Mouse (Mus musculus) natural killer cell, adult 2 months (primary cell): ENCODE data around the gene Cntnap5a.
"Not testable (repeated sequence)": the region's sequence is repeated elsewhere in the genome, so short reads cannot be mapped to it uniquely, and the experiment has no call there.

ENCODE experiments used
- DNase-seq, 2 experiments: peaks; one replicate each; pipeline ENCODE4 v3.0.0; 2022; ENCODE audit warnings: low spot score in 2 of 2

Cntnap5a gene

DNA sequence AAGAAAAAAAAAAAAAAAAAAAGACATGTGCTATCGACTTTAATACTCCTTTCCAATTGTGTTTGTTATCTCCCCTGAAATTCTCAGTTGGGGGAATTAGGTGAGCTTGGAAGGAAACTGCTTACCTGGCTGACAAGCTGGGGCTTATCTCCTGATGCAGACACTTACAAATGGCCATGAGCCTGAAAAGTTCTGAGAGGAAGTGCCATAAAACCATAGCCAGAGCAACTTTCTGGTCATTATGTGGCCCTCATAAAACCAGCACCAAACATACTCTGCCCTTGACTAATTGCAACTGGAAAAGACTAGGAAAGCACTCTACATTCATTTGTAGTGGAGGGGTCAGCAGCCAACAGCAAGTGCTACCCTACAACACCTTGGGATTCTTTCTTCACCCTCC lies 359.5 kb downstream of the Cntnap5a start:
- DNase-seq: no peak

GRCm38 (mm10) chr1:116107010-116107723 lies 422.6 kb downstream of the Cntnap5a start:
- no peak for DNase-seq

- no peak for DNase-seq
These were observed 423.1 kb downstream of the Cntnap5a start for GRCm38 (mm10) chr1:116107724-116108058.

DNA sequence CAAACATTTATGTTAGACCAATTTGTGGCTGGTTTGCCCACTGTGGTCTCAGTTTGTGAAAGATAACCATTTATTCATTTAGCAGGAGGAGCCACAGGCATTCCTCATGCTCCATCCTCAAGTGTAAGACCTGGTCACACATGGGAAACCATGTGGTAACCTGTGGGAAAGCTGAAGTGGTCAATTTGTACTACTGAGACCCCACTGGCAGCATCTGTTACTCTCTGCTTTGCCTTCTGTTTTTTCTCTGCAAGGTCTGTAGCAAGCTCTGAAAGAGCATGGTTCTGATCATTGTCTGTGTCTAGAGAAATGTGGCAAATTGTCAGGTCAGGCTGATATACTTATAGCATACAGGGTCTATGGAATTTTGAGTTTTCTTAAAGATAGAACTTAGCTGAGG lies 423.8 kb downstream of the Cntnap5a start:
- no peak for DNase-seq

DNA sequence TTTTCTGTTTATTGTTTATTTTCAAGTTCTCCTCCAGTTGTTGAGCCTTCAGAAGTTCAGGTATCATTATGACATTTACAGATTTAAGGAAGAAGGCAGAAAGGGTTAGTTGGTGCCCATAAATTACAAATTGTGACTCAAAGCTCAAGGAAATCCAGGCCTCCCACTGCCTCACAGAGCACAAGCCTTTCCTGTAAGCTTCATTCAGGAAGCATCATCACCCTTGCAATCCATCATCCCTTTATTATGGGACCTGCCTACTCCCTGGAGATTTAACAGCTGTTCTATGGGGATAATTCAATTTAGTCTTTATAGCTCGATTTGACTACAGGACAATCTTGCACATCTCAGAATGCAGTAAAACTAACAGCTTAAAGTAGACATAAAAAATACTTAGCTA lies 441.2 kb downstream of the Cntnap5a start:
- no peak for DNase-seq

DNA sequence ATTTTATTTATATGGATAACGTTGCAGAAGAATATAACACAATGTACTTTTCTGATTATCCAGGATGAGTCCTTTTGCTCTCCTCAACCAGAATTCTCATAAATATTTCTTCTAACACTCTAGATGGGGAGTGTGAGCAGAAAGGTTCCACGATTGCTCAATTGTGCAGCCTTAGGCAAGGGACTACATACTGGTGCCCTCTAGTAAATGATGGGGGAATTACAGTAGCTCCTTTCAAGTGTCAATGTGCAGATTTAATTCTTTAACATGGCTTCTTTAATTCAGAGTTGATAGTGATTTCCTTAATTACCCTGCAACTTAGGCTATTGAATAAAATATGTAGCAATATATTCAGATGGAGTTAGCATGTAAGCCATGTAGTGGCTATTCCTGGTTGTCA lies 442.5 kb downstream of the Cntnap5a start:
- DNase-seq: no peak

- DNase-seq: no peak
These were observed 444.1 kb downstream of the Cntnap5a start for GRCm38 (mm10) chr1:116128450-116129246.

DNA sequence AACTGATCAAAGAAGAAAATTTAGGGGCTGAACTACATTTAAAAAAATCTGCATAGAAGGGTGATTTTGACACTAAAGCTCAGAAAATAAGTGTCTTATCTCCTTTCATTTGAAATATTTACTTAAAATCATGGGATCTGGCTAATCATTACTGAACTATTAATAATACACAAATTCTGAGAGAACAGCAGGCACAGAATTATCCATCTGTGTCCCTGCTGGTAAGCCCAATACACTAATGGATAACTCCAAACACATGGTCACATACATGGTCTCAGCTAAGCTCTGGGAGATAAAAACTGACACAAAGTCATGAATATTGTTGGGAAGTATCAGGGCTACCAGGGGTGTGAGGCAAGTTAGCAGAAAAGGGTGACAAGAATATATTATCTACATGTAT lies 447.9 kb downstream of the Cntnap5a start:
- DNase-seq: no peak

DNA sequence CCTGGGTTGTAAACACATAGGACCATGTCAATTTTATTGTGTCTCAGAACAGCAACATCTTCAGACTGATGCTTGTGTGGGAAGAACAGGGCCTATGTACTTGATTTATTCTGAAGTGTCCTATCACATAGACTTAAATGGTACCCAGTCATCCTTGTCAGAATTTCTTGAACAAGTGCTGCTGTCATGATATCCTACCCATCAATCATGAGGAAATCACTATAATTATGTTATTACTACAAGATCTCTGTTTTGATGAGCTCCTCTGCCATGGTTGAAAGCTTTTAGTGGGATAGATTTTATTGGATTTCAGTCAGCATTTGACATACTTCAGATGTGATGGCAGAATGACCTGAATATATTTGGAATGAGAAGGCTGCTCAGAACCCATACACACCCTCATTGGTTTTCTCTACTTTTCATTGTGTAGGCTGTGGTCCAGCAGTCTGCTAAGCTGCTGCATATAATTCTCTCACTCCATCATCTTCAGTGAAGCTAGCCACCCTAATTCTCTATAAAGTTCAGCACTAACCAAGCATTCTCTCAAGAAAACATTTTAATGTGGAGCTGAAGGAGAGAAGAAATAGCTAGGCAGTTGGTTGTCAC lies 465.3 kb downstream of the Cntnap5a start:
- no peak for DNase-seq

GRCm38 (mm10) chr1:116184471-116184870 lies 499.9 kb downstream of the Cntnap5a start:
- DNase-seq: no peak

DNA sequence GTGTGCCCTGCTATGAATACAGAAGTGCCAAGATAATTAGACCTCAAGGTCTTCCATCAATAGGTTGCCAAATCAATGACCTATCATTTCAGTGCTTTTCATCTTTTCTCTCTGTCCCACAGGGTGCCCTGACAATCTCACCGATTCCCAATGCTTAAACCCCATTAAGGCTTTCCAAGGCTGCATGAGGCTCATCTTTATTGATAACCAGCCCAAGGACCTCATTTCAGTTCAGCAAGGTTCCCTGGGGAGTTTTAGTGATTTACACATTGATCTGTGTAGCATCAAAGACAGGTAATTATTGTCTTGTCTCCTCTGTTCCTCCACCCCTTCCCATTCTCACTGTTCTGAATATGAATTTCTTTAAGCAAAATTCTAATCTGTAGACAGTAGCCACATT lies 503.6 kb downstream of the Cntnap5a start:
- not testable (repeated sequence) for DNase-seq

DNA sequence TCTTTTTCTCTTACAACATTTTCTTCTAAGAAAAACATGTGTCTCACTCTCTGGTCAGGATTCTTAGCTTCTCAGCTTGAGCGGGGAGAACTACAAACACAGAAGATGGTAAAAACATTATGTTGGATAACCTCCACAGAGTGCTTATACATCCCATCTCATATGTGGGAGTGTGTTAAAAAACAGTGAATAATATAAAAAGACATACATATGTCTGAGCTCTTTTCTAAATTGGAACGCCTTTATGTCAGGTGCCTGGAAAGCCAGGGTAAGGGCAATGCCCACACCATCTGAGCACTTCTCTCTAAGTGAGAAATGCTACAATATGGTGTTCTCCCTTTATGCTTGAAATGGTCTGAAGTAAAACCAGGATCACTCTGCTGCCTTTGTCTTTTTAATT lies 507.7 kb downstream of the Cntnap5a start:
- DNase-seq: no peak

- DNase-seq: no peak
These were observed 532.3 kb downstream of the Cntnap5a start for GRCm38 (mm10) chr1:116216883-116217282.

- DNase-seq: no peak
These were observed 556.0 kb downstream of the Cntnap5a start for GRCm38 (mm10) chr1:116240538-116240937.

GRCm38 (mm10) chr1:116243856-116244255 lies 559.3 kb downstream of the Cntnap5a start:
- no peak for DNase-seq

DNA sequence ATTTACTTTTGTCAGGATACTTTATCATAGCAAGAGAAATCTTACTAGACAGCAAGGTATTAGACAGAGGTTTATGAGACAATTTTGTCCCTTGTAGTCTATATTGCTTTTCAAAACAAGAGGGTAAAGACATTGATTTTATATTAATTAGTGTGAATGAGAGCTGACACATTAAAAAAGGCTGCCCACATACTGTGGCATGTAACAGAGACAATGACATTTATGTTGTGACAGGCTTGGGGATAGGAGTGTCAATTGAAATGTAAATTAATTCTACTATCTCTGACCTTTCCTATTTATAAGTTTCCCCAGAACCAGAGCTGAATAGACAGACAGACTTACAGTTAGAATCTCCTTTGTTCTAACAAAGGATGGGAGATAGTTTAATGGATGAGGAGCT lies 596.6 kb downstream of the Cntnap5a start:
- DNase-seq: no peak

- no peak for DNase-seq
These were observed 599.4 kb downstream of the Cntnap5a start for GRCm38 (mm10) chr1:116283968-116284367.

DNA sequence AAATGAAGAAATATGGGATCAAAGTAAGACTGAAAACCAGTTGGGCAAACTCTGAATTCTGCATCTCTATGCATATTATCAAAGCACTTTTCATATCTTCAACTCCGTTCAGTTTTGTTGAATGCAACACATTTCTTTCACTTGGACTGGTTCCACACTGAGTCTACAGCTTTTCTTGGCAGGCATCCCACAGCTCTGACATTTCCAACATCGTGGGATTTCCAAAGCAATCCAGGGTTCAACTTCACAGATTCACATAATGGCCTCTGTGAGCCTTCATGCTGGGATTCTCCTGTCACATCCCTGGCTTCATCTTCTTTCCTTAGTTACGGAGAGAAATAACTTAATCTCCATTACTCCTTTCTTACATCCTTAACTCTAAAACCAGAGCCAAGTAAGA lies 622.0 kb downstream of the Cntnap5a start:
- DNase-seq: no peak

- no peak for DNase-seq
These were observed 627.0 kb downstream of the Cntnap5a start for GRCm38 (mm10) chr1:116311512-116311911.

DNA sequence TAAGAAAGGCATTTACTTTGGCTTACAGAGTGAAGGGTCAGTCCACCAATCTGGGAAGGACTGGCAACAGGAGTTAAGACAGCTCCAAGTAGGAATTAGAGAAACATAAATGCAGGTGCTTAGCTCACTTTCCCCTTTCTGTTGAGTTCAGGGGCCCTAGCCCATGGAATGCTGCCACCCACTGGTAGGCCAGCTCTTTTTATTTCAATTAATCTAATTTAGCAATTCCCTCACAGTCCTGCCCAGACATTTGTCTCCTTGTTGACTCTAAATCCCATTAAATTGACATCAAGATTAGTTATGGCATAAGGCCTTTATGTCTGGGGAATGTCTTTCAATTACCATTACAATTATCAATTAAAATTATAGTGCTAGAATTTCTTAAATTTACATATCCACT lies 628.7 kb downstream of the Cntnap5a start:
- DNase-seq: no peak

DNA sequence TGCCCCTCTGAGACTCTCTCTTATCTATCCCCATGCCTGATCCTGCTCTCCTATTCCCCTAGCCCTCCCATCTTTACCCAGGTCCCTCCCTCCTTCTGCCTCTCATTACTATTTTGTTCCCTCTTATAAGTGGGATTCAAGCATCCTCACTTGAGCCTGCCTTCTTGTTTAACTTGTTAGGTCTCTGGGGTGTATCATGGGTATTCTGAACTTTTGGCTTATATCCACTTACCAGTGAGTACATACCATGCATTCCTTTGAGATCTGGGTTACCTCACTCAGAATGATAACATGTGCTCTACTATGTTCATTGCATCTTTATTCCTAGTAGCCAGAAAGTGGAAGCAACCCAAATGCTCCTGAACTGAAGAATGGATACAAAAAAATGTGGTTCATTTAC lies 639.9 kb downstream of the Cntnap5a start:
- DNase-seq: no peak

DNA sequence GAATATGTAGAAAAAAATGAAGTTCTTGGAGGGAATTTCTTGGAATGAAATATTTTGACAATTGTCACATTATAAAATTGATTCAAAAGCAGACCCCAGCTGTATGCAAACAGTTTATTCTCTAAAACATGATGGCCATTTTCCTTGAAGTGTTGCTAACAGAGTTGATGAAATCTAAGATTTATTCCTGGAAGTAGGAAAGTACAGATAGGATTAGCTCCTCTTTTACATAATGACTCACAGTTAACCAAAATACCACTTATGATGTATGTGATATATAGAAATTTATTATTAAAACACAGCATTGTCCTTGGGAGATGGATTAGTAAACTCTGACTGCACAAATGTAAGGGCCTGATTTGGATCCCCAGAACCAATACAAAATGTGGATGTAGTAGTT lies 669.1 kb downstream of the Cntnap5a start:
- no peak for DNase-seq

DNA sequence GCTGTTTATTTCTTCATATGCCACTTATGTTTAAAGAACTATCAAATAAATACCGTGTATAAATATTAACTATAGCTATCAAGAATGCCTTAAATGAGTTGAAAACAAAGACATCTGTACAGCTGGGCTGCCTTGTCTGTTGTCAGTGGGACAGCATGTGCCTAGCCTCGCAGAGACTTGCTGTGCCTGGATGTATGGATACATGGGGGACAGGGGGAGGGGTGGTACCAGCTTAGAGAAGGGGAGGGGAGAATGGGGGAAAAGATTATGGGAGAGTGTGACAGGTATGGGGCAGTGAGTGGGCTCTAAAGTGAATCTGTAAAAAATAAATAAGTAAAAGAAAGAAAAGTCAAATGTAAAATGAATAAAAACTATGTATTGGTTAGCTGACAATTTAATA lies 681.0 kb downstream of the Cntnap5a start:
- DNase-seq: no peak
